Mouse (Mus musculus): ENCODE measurements around the gene Edem2. TPM values are rescaled to one million over a fixed set of nuclear protein-coding genes. Genes with fewer than 3 reads are reported as not detected.

Edem2 gene
- 82.2 TPM for polyA plus RNA-seq (2017; shearing (Covaris generic))

DNA sequence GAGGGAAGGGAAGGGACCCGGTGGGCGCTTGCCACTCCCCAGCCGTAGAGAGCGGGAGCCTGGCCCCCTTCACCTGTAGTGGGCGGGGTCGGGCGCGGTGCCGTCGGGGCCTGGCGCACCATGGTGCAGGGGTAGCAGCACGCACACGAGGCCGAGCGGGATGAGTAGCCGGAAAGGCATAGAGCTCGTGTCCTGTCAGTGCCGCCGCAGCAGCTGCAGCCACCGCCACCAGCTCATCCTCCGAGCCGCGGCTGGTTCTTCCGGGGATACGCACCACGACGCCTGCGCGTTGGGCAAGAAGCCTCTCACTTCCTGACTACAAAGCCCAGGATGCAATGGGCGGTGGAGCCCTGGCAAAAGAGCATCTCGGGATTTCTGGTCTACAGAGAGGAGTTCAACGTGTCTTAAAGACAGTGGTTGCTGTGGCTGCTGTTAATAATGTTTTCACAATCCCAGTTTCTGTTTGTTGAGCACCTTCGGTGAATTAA, at the start of gene Edem2:
Gene Edem2, minus strand, starts transcription at position 318 of the 488 bp plus-strand sequence.

DNA sequence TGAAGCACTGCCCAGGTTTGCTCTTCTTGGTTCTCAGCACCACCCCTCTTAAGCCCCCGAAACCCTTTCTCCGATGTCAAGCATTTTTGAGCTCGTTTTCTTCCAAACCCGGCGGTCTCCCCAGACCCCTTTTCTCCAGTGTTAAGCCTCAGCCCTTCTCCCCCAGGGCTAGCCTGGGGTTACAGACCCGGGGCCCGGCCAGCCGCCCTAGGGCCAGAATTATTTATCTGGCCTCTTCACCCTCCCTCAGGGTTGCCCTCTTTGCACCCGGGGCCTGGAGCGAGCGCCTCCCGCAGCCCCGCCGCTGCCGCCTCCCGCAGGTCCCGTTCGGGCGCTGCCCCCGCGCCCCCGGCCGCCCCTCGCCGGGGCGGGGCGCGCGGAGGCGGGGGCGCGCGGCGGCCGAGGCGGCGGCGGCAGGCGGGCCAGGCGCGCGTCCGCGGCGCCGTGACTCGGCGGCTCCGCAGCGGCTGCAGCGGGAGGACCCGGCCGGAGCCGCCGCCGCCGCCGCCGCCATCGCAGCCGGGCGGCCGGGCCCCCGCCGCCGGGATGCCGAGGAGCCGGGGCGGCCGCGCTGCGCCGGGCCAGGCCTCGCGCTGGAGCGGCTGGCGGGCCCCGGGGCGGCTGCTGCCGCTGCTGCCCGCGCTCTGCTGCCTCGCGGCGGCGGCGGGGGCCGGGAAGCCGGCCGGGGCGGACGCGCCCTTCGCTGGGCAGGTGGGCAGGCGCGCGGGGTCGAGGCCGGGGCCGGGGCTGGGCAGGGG, 45.8 kb upstream of the Edem2 start, which contains the start of gene Mmp24:
Gene Mmp24, plus strand, starts transcription at position 416 of the 758 bp plus-strand sequence.

DNA sequence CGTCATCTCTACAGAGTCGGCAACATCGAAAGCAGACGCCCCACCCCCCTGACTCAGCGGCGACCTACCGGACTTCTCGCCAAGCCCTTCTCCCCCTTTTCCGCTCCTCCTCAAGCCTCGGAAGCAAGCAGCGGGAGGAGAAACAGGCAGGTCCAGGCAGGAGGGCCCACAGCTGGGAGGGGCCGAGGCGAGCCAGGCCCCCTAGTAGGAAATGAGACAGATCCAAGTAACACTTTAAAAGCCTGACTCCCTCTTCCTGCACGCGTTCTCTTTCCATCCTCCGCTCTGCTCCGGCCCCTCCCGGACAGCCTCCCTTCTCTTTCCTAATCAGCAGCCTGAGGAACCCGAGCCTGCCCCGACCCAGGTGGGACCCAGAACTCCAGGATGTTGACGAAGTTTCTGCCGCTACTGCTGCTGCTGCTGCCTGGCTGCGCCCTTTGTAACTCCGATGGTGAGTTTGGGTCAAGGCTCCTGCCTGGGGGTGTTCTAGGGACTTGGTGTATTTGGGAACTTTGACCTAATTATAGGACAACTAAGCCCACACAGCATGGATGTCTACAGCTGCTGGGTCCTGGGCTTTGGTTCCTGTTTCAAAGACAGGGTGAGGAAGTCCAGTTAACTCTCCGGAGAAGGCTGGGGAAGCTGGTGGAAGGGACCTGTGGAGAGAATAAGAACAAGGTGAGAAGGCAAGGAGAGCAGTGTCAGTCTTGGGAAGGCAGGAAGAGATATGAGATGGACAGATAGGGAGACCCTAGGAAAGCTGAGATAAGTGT, 21.9 kb upstream of the Edem2 start, which contains the start of gene Procr:
Gene Procr, plus strand, starts transcription at position 104 of the 773 bp plus-strand sequence.

DNA sequence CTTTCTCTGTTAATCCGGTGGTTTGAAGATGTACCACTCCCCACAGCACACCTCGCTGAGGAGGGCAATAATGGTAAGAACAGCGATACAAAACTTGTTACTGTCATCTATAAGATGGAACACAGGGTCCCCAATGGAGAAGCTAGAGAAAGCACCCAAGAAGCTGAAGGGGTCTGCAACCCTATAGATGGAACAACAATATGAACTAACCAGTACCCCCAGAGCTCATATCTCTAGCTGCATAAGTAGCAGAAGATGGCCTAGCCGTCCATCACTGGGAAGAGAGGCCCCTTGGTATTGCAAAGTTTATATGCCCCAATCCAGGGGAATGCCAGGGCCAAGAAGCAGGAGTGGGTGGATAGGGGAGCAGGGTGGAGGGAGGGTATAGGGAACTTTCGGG, 6.5 kb upstream of the Edem2 start, which contains the start of gene Gm17581:
Gene Gm17581, minus strand, starts transcription at position 101 of the 400 bp plus-strand sequence.

DNA sequence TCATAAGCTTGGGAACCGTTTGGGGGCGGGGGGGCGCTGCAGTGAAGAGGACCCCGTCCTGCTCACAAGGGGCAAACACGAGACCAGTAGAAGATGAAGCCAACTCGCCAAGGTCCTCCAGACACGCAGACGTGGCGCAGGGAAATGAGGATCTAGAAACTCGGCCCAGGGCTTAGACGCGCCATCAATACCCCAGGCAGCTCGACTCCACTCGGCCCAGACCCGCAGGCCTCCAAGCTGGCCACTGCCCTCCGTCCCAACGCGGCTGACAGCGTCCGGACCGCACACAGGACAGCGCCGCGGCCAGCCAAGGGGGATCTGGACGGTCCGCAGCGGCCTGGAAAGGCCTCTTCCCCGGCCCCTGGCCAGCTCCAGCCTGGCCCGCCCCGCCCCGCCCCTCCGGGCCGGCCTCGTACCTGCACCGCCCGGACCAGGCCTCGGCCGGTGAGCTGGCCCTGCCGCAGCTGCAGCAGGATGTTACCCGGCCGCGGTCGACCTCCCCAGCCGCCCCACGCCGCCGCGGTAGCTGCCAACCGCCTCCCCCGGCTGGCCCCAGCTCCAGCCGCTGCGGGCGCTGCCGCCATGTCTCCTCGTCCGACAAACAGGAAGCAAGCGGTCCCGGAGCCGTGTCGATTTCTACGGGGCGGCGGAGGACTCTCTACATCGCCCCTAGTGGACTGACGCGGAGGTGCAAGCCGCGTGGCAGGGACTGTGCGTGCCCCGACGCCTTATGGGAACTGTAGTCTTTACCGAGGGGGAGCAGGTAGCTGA, 37.4 kb downstream of the Edem2 start, which contains the start of gene Trpc4ap:
Gene Trpc4ap, minus strand, starts transcription at position 662 of the 771 bp plus-strand sequence.

Other genes with a start within 250 kb of the Edem2 start
- 47.3 TPM for gene Acss2, start 211.5 kb downstream of the Edem2 start, polyA plus RNA-seq (2017; shearing (Covaris generic))
- gene Ggt7, start 211.2 kb downstream of the Edem2 start, polyA plus RNA-seq (2017; shearing (Covaris generic)) = 22.5 TPM
- 18.3 TPM for gene Gss, start 136.7 kb downstream of the Edem2 start, polyA plus RNA-seq (2017; shearing (Covaris generic))
- 0.17 TPM for gene Myh7b, start 118.3 kb downstream of the Edem2 start, polyA plus RNA-seq (2017; shearing (Covaris generic))
- gene Trpc4ap, start 37.1 kb downstream of the Edem2 start, polyA plus RNA-seq (2017; shearing (Covaris generic)) = 134 TPM
- gene Gm17581, start 6.4 kb upstream of the Edem2 start, polyA plus RNA-seq (2017; shearing (Covaris generic)) = not detected
- not detected for gene Procr, start 21.6 kb upstream of the Edem2 start, polyA plus RNA-seq (2017; shearing (Covaris generic))
- 0.10 TPM for gene Mmp24, start 45.9 kb upstream of the Edem2 start, polyA plus RNA-seq (2017; shearing (Covaris generic))
- gene BC029722, start 90.0 kb upstream of the Edem2 start, polyA plus RNA-seq (2017; shearing (Covaris generic)) = 58.9 TPM
- gene Eif6, start 97.5 kb upstream of the Edem2 start, polyA plus RNA-seq (2017; shearing (Covaris generic)) = 228 TPM
- gene Fam83c, start 105.4 kb upstream of the Edem2 start, polyA plus RNA-seq (2017; shearing (Covaris generic)) = not detected
- gene Uqcc1, start 200.8 kb upstream of the Edem2 start, polyA plus RNA-seq (2017; shearing (Covaris generic)) = 54.2 TPM
- gene Gm15557, start 211.3 kb upstream of the Edem2 start, polyA plus RNA-seq (2017; shearing (Covaris generic)) = not detected
- not detected for gene Gdf5, start 215.9 kb upstream of the Edem2 start, polyA plus RNA-seq (2017; shearing (Covaris generic))
- 62.7 TPM for gene Cep250, start 227.0 kb upstream of the Edem2 start, polyA plus RNA-seq (2017; shearing (Covaris generic))